Mouse (Mus musculus): Measurements from ENCODE around the gene Lpar3. TPM values are rescaled to one million over a fixed set of nuclear protein-coding genes. Genes with fewer than 3 reads are reported as not detected.
A peak's percentile ranks its signal among the peaks of the same experiment; 100 is the strongest.

Gene Lpar3
- polyA plus RNA-seq, 1 experiment from 2014 or later, result 39.9 TPM

- peak; percentile 29; the same call in 1 of the 2 replicates for ATAC-seq (replicated peaks; ENCODE audit: insufficient number of reproducible peaks, low FRiP score, low TSS enrichment)
- Histone ChIP-seq H3K9ac (ENCODE audit: low read depth, low read length) (no peak overlapping the region), H3K27ac (ENCODE audit: low read depth, low read length) (peak overlapping the region; percentile 86; the same call in 1 of the 2 replicates), H3K36me3 (ENCODE audit: control insufficient read depth, insufficient read depth, low read length) (no peaks in the 10 kb centered on the region), H3K4me3 (ENCODE audit: low read depth, low read length) (no peak overlapping the region), H3K4me2 (peak overlapping the region; percentile 74), H3K4me1 (ENCODE audit: control insufficient read depth, insufficient read depth, low read length) (peaks cover 11% of the 10 kb centered on the region), H3K27me3 (ENCODE audit: control insufficient read depth, insufficient read depth, low read length) (no peaks in the 10 kb centered on the region; the same call in 1 of the 2 replicates), H3K9me3 (replicated peaks; ENCODE audit: control insufficient read depth, low read length) (no peaks in the 10 kb centered on the region)
- 34% methylated on average over 14 of the region's 17 CpGs for WGBS (ENCODE audit: insufficient replicate concordance)
Measured at GRCm38 (mm10) chr3:146326743-146327536, 106.2 kb downstream of the Lpar3 start.

GRCm38 (mm10) chr3:146327537-146328255, 106.9 kb downstream of the Lpar3 start:
- Histone ChIP-seq H3K4me2 (peak overlapping the region; percentile 74), H3K9ac (ENCODE audit: low read depth, low read length) (peak overlapping the region; percentile 71), H3K9me3 (replicated peaks; ENCODE audit: control insufficient read depth, low read length) (no peaks in the 10 kb centered on the region), H3K27ac (ENCODE audit: low read depth, low read length) (peak overlapping the region; percentile 86), H3K36me3 (ENCODE audit: control insufficient read depth, insufficient read depth, low read length) (no peaks in the 10 kb centered on the region), H3K4me3 (ENCODE audit: low read depth, low read length) (peak overlapping the region; percentile 28), H3K4me1 (ENCODE audit: control insufficient read depth, insufficient read depth, low read length) (peaks cover 11% of the 10 kb centered on the region), H3K27me3 (ENCODE audit: control insufficient read depth, insufficient read depth, low read length) (no peaks in the 10 kb centered on the region; the same call in 1 of the 2 replicates)
- under 1% methylated on average over 13 of the region's 13 CpGs for WGBS (ENCODE audit: insufficient replicate concordance)
- peak; percentile 51; the same call in 1 of the 2 replicates for ATAC-seq (replicated peaks; ENCODE audit: insufficient number of reproducible peaks, low FRiP score, low TSS enrichment)

GRCm38 (mm10) chr3:146328749-146329148, 108.0 kb downstream of the Lpar3 start:
- Histone ChIP-seq H3K9me3 (replicated peaks; ENCODE audit: control insufficient read depth, low read length) (no peaks in the 10 kb centered on the region), H3K4me3 (ENCODE audit: low read depth, low read length) (peak overlapping the region; percentile 28; the same call in 1 of the 2 replicates), H3K27me3 (ENCODE audit: control insufficient read depth, insufficient read depth, low read length) (no peaks in the 10 kb centered on the region; the same call in 1 of the 2 replicates), H3K36me3 (ENCODE audit: control insufficient read depth, insufficient read depth, low read length) (no peaks in the 10 kb centered on the region), H3K27ac (ENCODE audit: low read depth, low read length) (no peak overlapping the region), H3K4me2 (peak overlapping the region; percentile 74), H3K9ac (ENCODE audit: low read depth, low read length) (no peak overlapping the region), H3K4me1 (ENCODE audit: control insufficient read depth, insufficient read depth, low read length) (peaks cover 11% of the 10 kb centered on the region)
- 13% methylated on average over 13 of the region's 13 CpGs for WGBS (ENCODE audit: insufficient replicate concordance)
- ATAC-seq (replicated peaks; ENCODE audit: insufficient number of reproducible peaks, low FRiP score, low TSS enrichment), result no peak

- Histone ChIP-seq H3K4me3 (ENCODE audit: low read depth, low read length) (no peak overlapping the region), H3K36me3 (ENCODE audit: control insufficient read depth, insufficient read depth, low read length) (no peaks in the 10 kb centered on the region), H3K4me1 (ENCODE audit: control insufficient read depth, insufficient read depth, low read length) (peaks cover 11% of the 10 kb centered on the region), H3K9ac (ENCODE audit: low read depth, low read length) (no peak overlapping the region), H3K27me3 (ENCODE audit: control insufficient read depth, insufficient read depth, low read length) (no peaks in the 10 kb centered on the region), H3K27ac (ENCODE audit: low read depth, low read length) (no peak overlapping the region), H3K4me2 (no peak overlapping the region), H3K9me3 (replicated peaks; ENCODE audit: control insufficient read depth, low read length) (no peaks in the 10 kb centered on the region)
- 76% methylated on average over 11 of the region's 11 CpGs for WGBS (ENCODE audit: insufficient replicate concordance)
- no peak for ATAC-seq (replicated peaks; ENCODE audit: insufficient number of reproducible peaks, low FRiP score, low TSS enrichment)
Measured at GRCm38 (mm10) chr3:146331819-146332218, 111.1 kb downstream of the Lpar3 start.

- H3K36me3 ChIP-seq (ENCODE audit: control insufficient read depth, insufficient read depth, low read length), result no peaks in the 10 kb centered on the region
- no peak; the same call in 1 of the 2 replicates for ATAC-seq (replicated peaks; ENCODE audit: insufficient number of reproducible peaks, low FRiP score, low TSS enrichment)
- no peak overlapping the region for H3K27ac ChIP-seq (ENCODE audit: low read depth, low read length)
- peaks cover 15% of the 10 kb centered on the region for H3K4me1 ChIP-seq (ENCODE audit: control insufficient read depth, insufficient read depth, low read length)
- H3K27me3 ChIP-seq (ENCODE audit: control insufficient read depth, insufficient read depth, low read length), result no peaks in the 10 kb centered on the region
- H3K4me2 ChIP-seq, result no peak overlapping the region
- H3K9me3 ChIP-seq (replicated peaks; ENCODE audit: control insufficient read depth, low read length), result no peaks in the 10 kb centered on the region
- H3K4me3 ChIP-seq (ENCODE audit: low read depth, low read length), result no peak overlapping the region
- no peak overlapping the region for H3K9ac ChIP-seq (ENCODE audit: low read depth, low read length)
- WGBS (ENCODE audit: insufficient replicate concordance), result 79% methylated on average over 3 of the region's 3 CpGs
Measured at GRCm38 (mm10) chr3:146333270-146333669, 112.5 kb downstream of the Lpar3 start.

- WGBS (ENCODE audit: insufficient replicate concordance), result 59% methylated on average over 7 of the region's 7 CpGs
- ATAC-seq (replicated peaks; ENCODE audit: insufficient number of reproducible peaks, low FRiP score, low TSS enrichment), result no peak
- no peak overlapping the region for H3K27ac ChIP-seq (ENCODE audit: low read depth, low read length)
Measured at GRCm38 (mm10) chr3:146334070-146334469, 113.3 kb downstream of the Lpar3 start.

More at GRCm38 (mm10) chr3:146334070-146334469, 113.3 kb downstream of the Lpar3 start:
- Histone ChIP-seq H3K9me3 (replicated peaks; ENCODE audit: control insufficient read depth, low read length) (no peaks in the 10 kb centered on the region), H3K36me3 (ENCODE audit: control insufficient read depth, insufficient read depth, low read length) (no peaks in the 10 kb centered on the region), H3K27me3 (ENCODE audit: control insufficient read depth, insufficient read depth, low read length) (no peaks in the 10 kb centered on the region), H3K4me1 (ENCODE audit: control insufficient read depth, insufficient read depth, low read length) (peaks cover 10% of the 10 kb centered on the region; the same call in 1 of the 2 replicates), H3K4me2 (no peak overlapping the region), H3K9ac (ENCODE audit: low read depth, low read length) (no peak overlapping the region), H3K4me3 (ENCODE audit: low read depth, low read length) (no peak overlapping the region)

Other genes starting within 250 kb of the Lpar3 start
- gene Syde2, start 233.1 kb upstream of the Lpar3 start, polyA plus RNA-seq (2014; fragmentation: Nextera tagmentation; extraction: Ambion mirVana), result 5.3 and 5.8 TPM in 2 replicates
- gene Wdr63, start 112.8 kb upstream of the Lpar3 start, polyA plus RNA-seq (2014; fragmentation: Nextera tagmentation; extraction: Ambion mirVana), result 0.21 TPM in 1 of 2 replicates, not detected in the other
- gene Mcoln3, start 103.5 kb upstream of the Lpar3 start, polyA plus RNA-seq (2014; fragmentation: Nextera tagmentation; extraction: Ambion mirVana), result 0.97 and 2.4 TPM in 2 replicates
- gene Mcoln2, start 71.1 kb upstream of the Lpar3 start, polyA plus RNA-seq (2014; fragmentation: Nextera tagmentation; extraction: Ambion mirVana), result 0.25 and 0.27 TPM in 2 replicates
- 29.7 and 32.1 TPM in 2 replicates for gene Ssx2ip, start 183.7 kb downstream of the Lpar3 start, polyA plus RNA-seq (2014; fragmentation: Nextera tagmentation; extraction: Ambion mirVana)
- gene Ctbs, start 228.8 kb downstream of the Lpar3 start, polyA plus RNA-seq (2014; fragmentation: Nextera tagmentation; extraction: Ambion mirVana), result 10.8 and 12.5 TPM in 2 replicates

Measured in heart, embryonic 11.5 days (tissue).